Mouse (Mus musculus) urinary bladder, postnatal 36 days (tissue): ENCODE measurements around the gene Eps15l1.

ENCODE experiments used
- DNase-seq, 2 experiments: peaks; one replicate each; pipeline ENCODE4 v3.0.0; 2022; ENCODE audit warnings: low spot score in 2 of 2, mixed read lengths in 1 of 2

The Eps15l1 gene

DNA sequence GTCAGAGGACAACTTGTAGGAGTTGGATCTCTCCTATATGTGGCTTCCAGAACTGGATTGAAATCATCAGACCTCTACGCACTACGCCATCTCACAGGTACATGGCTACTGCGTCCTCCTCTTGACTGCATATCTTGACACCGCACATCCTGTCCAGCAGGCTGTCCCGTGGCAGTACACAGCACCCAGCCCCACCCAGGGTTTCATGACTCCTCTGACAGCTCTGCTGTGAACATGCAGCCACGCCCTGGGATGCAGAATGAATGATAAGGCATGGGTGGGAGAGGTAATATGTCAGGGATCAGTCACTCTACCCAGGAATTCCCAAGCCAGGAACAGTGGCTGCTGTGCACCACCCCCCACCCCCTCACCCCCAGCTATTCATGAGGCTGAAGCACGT lies 7.4 kb downstream of the Eps15l1 start:
- no peak for DNase-seq

DNA sequence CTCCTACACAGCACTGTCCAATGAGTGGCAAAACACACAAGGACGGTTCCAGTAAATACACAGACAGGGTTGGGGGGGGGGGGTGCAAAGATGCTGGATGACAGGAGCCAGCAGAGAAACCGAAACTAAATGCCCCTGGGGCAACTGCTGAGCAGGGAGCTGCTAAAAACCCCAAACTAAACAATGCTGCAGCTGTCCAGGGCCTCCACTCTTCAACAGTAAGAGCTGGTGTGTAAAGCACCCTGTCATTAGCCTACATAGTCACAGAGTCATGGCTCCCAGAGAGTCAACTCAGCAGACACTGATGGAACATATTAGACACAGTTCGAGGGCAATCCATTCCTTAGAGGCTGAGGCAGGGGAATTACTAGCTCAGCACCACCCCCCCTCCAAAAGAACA lies 11.8 kb downstream of the Eps15l1 start:
- DNase-seq: no peak

DNA sequence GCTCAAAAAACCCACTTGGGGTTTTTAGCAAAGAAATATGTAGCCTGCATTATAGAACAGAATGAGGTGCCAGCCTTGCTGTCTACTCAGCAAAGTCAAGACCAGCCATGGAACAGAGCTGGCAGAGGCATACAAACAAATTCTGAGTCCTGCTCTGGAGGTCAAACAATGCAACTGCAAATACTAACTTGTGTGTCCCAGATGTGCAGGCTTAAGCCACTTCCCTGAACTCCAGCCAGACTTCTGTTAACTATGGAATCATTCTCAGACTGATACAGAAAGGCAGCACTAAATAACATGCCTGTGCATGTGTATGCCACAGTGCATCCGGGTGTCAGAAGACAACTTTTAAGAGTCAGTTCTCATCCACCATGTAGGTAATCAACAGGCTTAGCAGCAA lies 13.4 kb downstream of the Eps15l1 start:
- no peak for DNase-seq

GRCm38 (mm10) chr8:72402981-72403380 lies 18.3 kb downstream of the Eps15l1 start:
- no peak for DNase-seq

- no peak for DNase-seq
Observed at GRCm38 (mm10) chr8:72401381-72401780, 19.9 kb downstream of the Eps15l1 start.

DNA sequence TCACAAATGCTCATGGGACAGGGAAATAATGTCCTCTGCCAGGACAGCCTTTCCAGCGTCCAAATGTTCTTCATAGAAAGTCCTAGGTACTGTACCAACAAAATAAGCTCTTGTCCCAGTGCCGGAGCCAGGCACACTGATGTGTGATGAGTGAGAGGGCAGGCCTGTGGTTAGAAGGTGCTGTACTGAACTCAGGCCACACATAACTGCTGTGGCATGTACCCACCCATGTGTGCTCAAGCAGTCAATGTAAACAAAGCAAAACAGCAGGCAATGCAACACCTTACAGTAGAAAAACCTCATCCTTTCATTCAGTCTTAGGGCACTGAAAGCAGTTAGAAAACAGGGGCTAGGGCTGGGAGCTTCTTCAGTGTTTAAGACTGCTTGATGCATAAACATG lies 35.5 kb downstream of the Eps15l1 start:
- no peak for DNase-seq

- no peak for DNase-seq
Observed at GRCm38 (mm10) chr8:72382395-72382794, 38.9 kb downstream of the Eps15l1 start.

DNA sequence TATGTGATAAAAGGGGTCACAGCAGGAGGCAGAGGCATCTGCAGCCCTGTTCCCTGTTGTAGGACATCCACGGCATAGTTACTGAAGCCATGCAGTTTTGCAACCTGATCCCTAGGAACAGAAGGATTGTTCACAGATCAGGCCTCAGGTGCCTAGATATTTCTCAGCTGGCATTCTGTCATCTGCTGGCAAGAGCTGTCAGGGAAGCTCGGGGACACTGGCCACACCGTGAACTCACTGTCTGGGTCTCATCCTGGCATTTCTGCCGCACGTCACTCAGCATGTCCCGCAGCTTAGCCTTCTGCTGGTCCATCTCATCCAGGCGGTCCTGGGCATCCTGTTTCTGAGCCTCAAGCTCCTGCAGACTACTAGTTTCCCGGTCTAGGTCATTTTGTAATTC lies 40.6 kb downstream of the Eps15l1 start:
- no peak for DNase-seq

DNA sequence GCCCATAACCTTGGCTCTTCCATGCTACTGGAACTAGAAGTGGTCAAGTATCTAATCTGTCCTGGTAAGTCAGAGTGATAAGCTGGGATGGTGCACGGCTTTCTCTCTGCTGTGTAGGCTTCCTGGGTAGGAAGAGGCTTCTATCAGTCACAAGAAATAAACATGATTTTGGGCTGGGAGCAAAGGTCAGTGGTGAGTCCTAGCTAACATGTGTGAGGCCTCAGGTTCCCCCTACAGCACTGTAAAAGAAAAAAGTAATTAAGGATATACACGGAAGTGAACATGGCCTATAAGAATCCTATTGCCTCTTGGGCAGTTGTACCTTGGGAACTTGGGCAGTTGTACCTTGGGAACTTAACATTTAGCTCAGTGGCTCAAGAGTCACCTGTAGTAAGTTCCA lies 44.4 kb downstream of the Eps15l1 start:
- no peak for DNase-seq

GRCm38 (mm10) chr8:72376309-72376708 lies 45.0 kb downstream of the Eps15l1 start:
- no peak for DNase-seq

GRCm38 (mm10) chr8:72375161-72375560 lies 46.1 kb downstream of the Eps15l1 start:
- no peak for DNase-seq

GRCm38 (mm10) chr8:72372311-72372710 lies 48.9 kb downstream of the Eps15l1 start:
- no peak for DNase-seq

- DNase-seq: no peak
Observed at GRCm38 (mm10) chr8:72371356-72371755, 49.9 kb downstream of the Eps15l1 start.

DNA sequence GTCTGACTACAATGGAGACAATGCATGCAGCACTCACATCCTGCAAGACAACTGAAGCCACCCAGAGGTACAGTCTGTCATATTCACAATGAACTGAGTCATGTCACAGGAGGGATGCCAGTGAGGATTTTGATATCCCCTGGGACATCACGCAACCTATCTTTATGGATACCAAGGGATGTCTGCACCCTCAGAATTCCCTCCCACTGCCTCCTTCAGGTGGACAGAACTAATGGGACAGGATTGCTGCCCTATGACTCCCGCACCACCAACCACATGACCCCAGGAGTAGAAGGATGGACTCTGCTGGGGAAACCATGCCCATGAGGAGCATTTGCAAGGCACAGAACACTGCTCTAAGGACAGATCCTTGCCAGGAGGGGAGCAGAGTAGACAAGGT lies 54.8 kb downstream of the Eps15l1 start:
- DNase-seq: no peak

- peak; percentile 58 to 73 for DNase-seq
Observed at GRCm38 (mm10) chr8:72365826-72366225, 55.4 kb downstream of the Eps15l1 start.

DNA sequence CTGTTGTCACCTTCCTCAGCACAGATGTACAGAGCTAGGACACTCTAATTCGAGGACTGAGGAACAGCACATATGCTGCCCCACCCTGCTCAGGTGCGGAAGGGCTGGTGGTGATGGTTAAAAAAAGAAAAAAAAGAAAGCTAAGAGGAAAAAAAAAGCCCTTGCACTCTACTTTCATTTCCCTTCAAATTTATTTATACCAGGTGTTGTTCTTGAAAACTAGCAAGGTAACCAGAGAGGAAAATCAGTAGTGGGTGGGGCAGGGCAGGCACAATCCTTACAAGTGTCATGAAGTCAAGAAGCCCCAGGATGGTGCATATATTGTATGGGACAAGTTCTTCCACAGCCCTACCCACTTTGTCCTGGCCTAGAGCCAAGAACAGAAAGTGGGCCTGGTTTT lies 56.2 kb downstream of the Eps15l1 start:
- DNase-seq: no peak

DNA sequence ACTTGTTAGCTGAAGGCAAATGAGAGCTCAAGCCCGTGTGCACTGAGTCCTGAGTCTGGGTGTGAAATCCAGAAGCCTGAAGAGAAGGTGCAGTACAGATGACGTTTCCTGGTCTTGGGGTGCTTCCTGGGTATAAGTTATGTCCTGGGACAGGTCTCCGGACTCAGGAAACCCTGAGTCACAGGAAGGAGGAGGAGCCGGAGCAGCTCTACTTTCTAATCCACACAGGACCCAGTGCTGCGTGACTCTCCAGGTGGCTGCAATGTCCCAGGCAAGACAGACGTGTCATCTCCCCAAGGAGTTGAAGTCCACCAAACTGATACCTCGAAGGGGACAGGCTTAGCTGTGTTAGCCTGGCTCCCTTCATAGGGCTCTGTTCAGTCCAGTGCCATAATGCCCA lies 57.8 kb downstream of the Eps15l1 start:
- DNase-seq: no peak

DNA sequence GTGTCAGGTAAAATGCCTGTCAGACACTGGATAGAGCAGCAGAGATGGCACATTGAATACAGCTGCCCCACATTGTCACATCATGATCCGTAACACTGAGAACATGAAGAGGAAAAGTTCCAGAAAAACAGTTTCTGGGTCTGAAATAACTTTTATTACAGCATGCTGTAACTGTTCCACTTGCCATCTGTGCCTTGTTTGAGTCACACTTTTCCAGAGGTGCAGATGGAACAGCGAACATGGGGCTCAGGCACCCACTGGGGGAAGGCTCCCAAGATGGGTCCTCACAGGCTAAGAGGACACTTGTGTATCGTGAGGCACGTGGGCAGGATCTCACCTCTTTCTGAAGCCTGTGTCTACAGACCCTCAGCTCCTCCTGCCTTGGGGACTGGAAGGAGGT lies 58.5 kb downstream of the Eps15l1 start:
- no peak for DNase-seq

GRCm38 (mm10) chr8:72360162-72360561 lies 61.1 kb downstream of the Eps15l1 start:
- DNase-seq: no peak

- no peak for DNase-seq
Observed at GRCm38 (mm10) chr8:72356593-72356992, 64.7 kb downstream of the Eps15l1 start.

DNA sequence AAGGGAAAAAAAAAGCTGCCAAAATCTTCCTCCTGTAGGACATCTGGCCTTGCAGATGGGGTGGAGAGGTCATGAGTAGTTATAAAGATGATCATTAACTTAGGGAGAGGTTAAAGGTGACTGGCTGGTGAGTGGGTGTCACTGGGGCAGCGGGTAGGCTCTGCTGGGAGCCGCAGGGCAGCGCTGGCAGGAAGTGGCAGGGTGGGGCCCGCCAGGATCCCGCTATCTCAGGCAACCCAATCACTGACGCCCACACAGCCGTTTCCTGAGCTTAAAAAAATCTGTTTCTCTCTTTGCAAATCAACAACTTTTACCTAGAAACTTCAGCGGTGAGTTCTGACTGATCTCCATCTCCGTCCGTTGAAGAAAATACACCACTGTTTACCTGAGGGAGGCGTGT lies 67.0 kb downstream of the Eps15l1 start:
- DNase-seq: peak in 1 of 2 experiments; percentile 26

DNA sequence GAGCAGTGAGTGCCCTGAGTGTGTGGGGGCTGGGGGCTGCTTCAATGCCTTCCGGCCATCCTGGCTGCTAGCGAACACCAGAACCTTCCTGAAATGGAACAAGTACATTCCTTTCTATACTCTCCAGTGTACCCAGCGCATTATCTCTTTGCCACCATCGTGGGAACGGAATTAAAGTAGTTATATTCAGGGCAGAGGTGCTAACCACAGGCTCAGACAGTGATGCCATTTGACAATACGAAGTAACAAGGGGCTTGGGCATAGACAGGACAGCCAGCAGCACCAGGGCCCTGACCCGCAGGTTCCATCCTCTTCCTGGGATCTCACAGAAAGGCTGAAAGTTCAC lies 67.6 kb downstream of the Eps15l1 start:
- DNase-seq: no peak

DNA sequence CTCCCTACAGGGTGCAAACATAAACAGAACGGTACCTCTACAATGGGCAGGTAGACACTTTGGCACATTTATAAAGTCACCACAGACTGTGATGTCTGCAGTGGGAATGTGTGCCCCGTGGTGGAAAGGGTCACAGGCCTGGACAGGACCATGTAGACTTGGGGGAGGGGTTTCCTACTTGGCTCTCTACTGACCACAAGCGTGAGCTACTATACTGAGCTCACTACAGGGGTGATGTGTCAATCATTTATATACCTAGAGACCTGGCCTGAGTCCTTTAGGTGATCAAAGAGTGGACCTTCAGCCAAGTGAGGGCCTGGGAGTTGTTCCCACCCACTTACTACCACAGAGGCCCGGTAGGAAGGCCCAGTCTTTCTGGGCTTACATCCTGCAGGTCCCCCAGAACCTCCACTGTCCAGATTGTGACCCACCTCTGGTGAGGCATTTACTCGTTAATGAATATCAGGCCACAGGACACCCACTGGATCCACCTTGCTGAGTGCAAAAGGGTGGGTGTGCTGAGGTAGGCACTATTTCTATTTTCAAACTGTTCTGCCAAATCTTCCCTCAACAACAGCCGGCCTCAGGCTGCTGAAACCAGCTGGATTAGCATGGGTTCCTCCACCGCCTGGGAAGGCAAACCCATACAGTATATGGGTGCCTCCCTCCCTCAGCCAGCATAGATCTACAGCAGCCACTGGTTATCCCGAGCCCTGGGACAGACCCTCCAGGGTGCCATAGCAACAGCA lies 68.1 kb downstream of the Eps15l1 start:
- no peak for DNase-seq

- DNase-seq: no peak
Observed at GRCm38 (mm10) chr8:72351405-72352005, 69.8 kb downstream of the Eps15l1 start.
